Mouse (Mus musculus) liver, embryonic 14.5 days (tissue): ENCODE data around the gene Negr1.

Experiments
- CTCF ChIP-seq: IDR thresholded peaks from 2 replicates; pipeline ENCODE4 v1.5.1; 2016; ENCODE audit warnings: antibody characterized with exemption, low read depth, control low read depth
- EP300 ChIP-seq: IDR thresholded peaks from 2 replicates; pipeline ENCODE4 v1.6.1; 2016; ENCODE audit warnings: antibody characterized with exemption, low read depth

GRCm38 (mm10) chr3:157193141-157193540, 631.5 kb downstream of the Negr1 start:
- no peak for TF ChIP-seq CTCF
- TF ChIP-seq EP300 = no peak
